Mouse (Mus musculus): Measurements from ENCODE around the gene Zmym6.

The Zmym6 gene

GRCm38 (mm10) chr4:127124331-127124730 lies 47.1 kb downstream of the Zmym6 start:
- no peak for DNase-seq (ENCODE audit: low read depth, low spot score)

- DNase-seq (ENCODE audit: low read depth, low spot score), result peak; percentile 79
Measured at GRCm38 (mm10) chr4:127125834-127126463, 48.8 kb downstream of the Zmym6 start.

- no peak for DNase-seq (ENCODE audit: low read depth, low spot score)
Measured at GRCm38 (mm10) chr4:127134687-127135086, 57.5 kb downstream of the Zmym6 start.

GRCm38 (mm10) chr4:127137591-127137990 lies 60.4 kb downstream of the Zmym6 start:
- DNase-seq (ENCODE audit: low read depth, low spot score), result no peak

GRCm38 (mm10) chr4:127138486-127138885 lies 61.3 kb downstream of the Zmym6 start:
- DNase-seq (ENCODE audit: low read depth, low spot score), result no peak

- DNase-seq (ENCODE audit: low read depth, low spot score), result no peak
Measured at GRCm38 (mm10) chr4:127150031-127150430, 72.8 kb downstream of the Zmym6 start.

- no peak for DNase-seq (ENCODE audit: low read depth, low spot score)
Measured at GRCm38 (mm10) chr4:127153345-127153744, 76.2 kb downstream of the Zmym6 start.

- DNase-seq (ENCODE audit: low read depth, low spot score), result no peak
Measured at GRCm38 (mm10) chr4:127155757-127156156, 78.6 kb downstream of the Zmym6 start.

GRCm38 (mm10) chr4:127157746-127158145 lies 80.6 kb downstream of the Zmym6 start:
- DNase-seq (ENCODE audit: low read depth, low spot score), result no peak

GRCm38 (mm10) chr4:127163926-127164325 lies 86.7 kb downstream of the Zmym6 start:
- DNase-seq (ENCODE audit: low read depth, low spot score), result no peak

- no peak for DNase-seq (ENCODE audit: low read depth, low spot score)
Measured at GRCm38 (mm10) chr4:127167096-127167495, 89.9 kb downstream of the Zmym6 start.

- DNase-seq (ENCODE audit: low read depth, low spot score), result peak; percentile 3
Measured at GRCm38 (mm10) chr4:127167731-127168130, 90.5 kb downstream of the Zmym6 start.

GRCm38 (mm10) chr4:127168211-127168913 lies 91.2 kb downstream of the Zmym6 start:
- DNase-seq (ENCODE audit: low read depth, low spot score), result peak; percentile 26

GRCm38 (mm10) chr4:127168914-127169345 lies 91.7 kb downstream of the Zmym6 start, which contains the start of gene Dlgap3:
Dlgap3 (plus strand) TSS chr4:127169204.
- DNase-seq (ENCODE audit: low read depth, low spot score), result no peak

GRCm38 (mm10) chr4:127169346-127170221 lies 92.4 kb downstream of the Zmym6 start:
- DNase-seq (ENCODE audit: low read depth, low spot score), result peak; percentile 7

- no peak for DNase-seq (ENCODE audit: low read depth, low spot score)
Measured at GRCm38 (mm10) chr4:127170866-127171265, 93.7 kb downstream of the Zmym6 start.

GRCm38 (mm10) chr4:127171341-127171905 lies 94.2 kb downstream of the Zmym6 start:
- DNase-seq (ENCODE audit: low read depth, low spot score), result no peak

GRCm38 (mm10) chr4:127172119-127172518 lies 94.9 kb downstream of the Zmym6 start:
- DNase-seq (ENCODE audit: low read depth, low spot score), result no peak

- no peak for DNase-seq (ENCODE audit: low read depth, low spot score)
Measured at GRCm38 (mm10) chr4:127172614-127173013, 95.4 kb downstream of the Zmym6 start.

GRCm38 (mm10) chr4:127173461-127173860 lies 96.3 kb downstream of the Zmym6 start:
- DNase-seq (ENCODE audit: low read depth, low spot score), result peak; percentile 73

Measured in embryo, embryonic 11.5 days (tissue).